Mouse (Mus musculus): ENCODE results near the gene Lrr1. TPM values are rescaled to one million over a fixed set of nuclear protein-coding genes. Genes with fewer than 3 reads are reported as not detected.

Lrr1 gene
- polyA plus RNA-seq, 1 experiment, result 59.9 TPM

DNA sequence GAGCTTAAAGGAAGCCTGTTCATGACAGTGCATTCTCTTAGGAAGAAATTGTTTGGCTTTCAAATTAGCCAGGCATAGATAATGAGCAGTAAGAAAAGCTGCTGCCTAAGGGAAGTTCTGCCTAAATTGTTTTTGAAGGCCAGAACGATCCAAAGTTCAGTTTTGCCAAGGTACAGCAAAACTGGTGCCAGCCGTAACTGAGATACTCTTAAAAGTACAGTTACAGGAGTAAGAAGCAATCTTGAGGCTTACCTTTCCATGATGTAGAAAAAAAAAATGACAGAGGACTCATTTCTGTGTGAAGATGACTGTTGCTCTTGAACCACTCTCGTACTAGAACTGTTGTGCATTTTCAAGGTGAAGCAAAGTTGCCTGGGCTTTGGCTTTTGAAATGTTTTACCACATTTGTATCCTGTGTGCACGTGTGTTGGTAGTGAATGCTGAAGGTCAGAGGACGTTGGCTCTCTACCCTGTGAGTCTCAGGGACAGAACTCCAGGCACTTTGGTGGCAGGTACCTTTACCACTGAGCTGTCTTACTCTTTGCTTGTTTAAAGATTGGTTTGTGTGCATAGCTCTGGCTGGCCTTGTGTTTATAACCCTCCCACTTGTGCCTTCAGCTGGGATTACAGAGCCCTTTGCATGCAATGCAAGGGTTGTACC lies 18.3 kb downstream of the Lrr1 start:
- no peak for TF ChIP-seq GATA1 (IDR thresholded peaks at IDR 0.05; ENCODE audit: low read length)

DNA sequence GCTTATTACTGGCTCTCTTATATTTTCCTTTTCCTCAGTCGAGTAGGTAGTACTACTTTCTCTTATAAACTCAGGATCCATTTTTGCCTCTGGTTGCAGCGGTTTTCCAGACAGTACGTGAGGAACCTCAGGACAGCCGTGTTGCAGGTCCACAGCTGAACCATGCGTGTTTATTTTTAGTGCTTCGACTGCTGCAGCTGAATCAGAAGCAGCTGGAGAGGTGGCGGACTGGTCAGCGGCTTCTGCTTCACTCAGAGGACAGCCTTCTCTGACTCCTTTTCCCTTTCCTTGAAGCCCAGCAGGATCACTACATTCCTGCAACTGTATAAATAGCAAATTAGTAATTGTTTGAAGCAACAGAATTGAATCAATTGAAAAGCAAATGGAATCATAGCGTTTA lies 21.5 kb downstream of the Lrr1 start:
- no peak for TF ChIP-seq GATA1 (IDR thresholded peaks at IDR 0.05; ENCODE audit: low read length)

GRCm38 (mm10) chr12:69190522-69190921 lies 21.9 kb downstream of the Lrr1 start:
- no peak for TF ChIP-seq GATA1 (IDR thresholded peaks at IDR 0.05; ENCODE audit: low read length)

GRCm38 (mm10) chr12:69191396-69191795 lies 22.8 kb downstream of the Lrr1 start:
- TF ChIP-seq GATA1 (IDR thresholded peaks at IDR 0.05; ENCODE audit: low read length), result no peak

DNA sequence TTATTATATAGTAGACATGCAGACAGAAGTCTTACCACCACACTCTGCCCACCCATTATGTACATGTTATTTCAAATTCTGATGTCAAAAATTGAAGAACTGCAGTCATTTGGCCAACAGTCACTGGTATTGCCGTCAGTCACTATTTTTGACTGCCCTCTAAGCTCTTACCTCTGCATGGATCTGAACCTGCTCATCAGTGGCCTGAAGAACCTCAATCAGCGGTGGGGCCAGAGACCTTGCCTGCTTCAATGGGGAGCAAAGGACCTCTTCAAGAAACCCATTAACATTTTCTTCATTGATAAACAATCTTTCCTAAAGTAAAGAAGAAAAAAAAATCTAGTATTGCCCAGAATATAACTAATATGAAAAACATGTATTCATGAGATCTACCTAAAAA lies 24.0 kb downstream of the Lrr1 start:
- no peak for TF ChIP-seq GATA1 (IDR thresholded peaks at IDR 0.05; ENCODE audit: low read length)

DNA sequence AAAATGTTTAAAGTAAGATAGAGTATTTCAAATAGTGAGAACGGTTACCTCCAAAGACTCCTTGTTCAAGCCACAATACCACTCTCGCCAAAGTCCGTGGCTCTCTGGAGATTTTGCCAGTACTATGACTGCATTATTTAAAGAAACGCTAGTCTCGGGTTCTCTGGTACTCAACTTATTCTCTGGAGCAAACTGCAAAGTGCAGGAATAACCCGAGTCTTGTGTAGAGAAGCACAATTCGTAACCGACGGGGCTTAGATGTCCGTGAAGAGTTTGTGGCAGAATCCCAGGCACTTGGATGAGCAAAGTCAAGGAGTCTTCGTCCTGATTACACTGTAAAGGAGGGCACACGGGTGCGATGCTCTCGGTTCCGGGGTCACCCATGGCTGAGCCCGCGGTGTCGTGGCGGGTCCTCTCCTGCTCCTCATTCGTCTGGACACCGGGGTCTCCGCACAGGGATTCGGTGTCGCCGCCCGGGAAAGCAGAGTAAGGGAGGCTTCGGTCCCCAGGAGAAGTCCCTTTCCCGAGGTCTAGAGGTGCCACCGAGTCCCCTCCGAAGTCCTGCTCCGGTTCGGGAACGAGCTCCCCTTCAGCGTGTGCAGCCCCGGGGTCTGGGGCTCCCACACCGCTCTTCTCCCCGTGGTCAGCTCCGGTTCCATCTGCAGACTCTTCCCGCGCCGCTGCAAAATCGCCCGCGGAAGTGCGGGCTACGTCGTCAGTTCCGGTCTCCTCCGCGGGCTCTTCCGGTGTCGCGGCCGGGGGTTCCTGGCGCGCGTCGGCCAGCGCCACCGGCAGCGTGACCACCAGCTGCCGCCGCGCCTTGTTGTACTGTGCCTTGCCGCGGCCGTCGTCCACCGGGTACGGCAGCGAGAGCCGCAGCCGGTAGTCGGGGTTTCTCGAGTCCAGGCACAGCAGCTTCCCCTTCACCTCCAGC lies 28.1 kb downstream of the Lrr1 start, which contains the start of gene Gm49383:
Gm49383 (minus strand) TSS at position 661 of the 934 bp plus-strand sequence.
- TF ChIP-seq GATA1 (IDR thresholded peaks at IDR 0.05; ENCODE audit: low read length), result no peak

DNA sequence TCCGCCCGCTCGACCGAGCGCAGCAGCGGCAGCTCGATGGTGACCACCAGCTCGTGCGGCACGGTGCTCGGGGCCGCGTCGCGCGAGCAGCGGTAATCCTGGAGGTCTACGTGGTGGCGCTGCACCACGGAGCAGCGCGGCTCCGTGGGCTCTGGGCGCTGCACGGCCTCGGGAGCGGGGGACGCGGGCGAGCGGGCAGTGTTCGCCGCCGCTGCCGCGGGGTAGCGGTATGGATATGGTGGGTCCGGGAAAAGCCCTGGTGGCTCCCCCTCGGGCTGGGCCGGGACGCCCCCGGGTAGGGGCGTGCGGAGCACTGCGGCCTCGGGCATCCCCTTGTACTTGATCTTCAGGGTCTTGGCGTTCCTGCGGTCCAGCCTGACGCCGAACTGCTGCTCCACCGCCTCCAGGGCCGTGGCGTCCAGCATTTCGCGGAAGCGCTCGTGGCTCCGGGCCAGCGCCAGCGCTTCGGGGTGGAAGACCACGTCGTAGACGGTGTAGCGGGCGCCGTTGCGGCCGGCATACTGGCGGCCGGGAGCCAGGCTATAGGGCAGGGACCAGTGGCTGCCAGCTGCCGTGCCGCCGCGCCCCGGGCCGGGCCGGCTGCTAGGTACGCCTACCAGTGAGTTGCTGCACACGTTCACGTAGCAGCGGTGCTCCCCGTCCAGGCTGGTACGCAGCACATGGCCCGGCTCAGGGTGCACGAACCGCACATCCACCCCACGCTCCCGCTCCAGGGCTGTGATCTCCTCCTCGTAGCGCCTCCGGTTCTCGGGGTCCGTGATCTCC lies 29.0 kb downstream of the Lrr1 start:
- TF ChIP-seq GATA1 (IDR thresholded peaks at IDR 0.05; ENCODE audit: low read length), result no peak

- no peak for TF ChIP-seq GATA1 (IDR thresholded peaks at IDR 0.05; ENCODE audit: low read length)
These were observed 29.5 kb downstream of the Lrr1 start, which contains the start of gene Dnaaf2 for GRCm38 (mm10) chr12:69198164-69198535. Gene Dnaaf2 (minus strand): TSS chr12:69198429.

DNA sequence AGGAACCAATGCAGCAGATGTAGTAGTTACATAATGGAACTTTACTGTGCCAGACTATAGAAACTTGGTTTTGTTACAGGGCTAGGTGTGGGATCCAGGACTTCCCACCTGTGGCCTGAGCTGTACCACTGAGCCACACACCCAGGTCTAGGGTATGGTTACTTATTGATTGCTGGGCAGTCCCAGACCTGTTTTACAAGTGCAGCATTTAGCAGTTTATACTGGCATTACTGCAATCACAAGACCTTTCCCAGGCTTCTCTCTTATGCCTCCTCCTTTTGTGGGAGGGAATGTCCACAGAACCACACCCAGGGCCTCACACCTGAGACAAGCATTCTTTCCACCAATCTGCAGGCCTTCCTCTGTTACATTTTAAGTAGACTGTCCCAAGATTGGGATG lies 30.4 kb downstream of the Lrr1 start:
- TF ChIP-seq GATA1 (IDR thresholded peaks at IDR 0.05; ENCODE audit: low read length), result no peak

DNA sequence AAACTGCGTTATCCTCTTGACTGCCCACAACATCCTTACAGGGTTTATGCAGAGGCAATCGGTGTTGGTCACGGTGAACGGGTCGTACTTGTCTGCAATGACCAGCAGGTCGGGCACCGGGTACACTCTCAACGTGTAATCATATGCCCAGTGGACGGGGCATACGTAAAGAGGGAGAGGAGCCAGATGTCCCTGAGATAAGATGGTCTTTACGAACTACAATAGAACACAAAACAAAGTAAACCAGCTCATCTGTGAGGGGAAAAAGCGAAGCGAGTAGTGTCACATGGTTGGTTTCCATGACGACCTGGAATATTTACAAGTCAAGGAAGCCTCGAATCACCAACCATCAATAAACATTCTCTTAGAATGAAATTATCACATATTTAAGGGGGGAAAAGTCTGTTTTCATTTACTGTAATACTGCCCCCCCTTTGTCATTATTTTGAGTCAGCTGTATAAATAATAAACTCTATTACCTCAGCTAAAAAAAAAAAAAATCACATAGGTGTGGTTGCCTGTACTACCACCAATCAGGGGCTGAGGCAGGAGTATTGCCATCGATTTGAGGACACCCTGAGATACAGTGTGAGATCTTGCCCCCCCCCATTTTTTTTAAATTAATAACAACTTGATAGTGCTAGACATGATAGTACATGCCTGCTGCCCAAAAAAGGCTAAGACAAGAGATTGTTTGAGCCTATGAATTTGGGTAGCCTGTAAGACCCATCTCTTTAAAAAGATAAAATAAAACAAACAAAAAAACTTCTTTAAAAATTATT lies 35.6 kb downstream of the Lrr1 start, which contains the start of gene Gm49384:
Gm49384 (minus strand) TSS at position 216 of the 782 bp plus-strand sequence.
- TF ChIP-seq GATA1 (IDR thresholded peaks at IDR 0.05; ENCODE audit: low read length), result no peak

GRCm38 (mm10) chr12:69207396-69207795 lies 38.8 kb downstream of the Lrr1 start:
- TF ChIP-seq GATA1 (IDR thresholded peaks at IDR 0.05; ENCODE audit: low read length), result no peak

DNA sequence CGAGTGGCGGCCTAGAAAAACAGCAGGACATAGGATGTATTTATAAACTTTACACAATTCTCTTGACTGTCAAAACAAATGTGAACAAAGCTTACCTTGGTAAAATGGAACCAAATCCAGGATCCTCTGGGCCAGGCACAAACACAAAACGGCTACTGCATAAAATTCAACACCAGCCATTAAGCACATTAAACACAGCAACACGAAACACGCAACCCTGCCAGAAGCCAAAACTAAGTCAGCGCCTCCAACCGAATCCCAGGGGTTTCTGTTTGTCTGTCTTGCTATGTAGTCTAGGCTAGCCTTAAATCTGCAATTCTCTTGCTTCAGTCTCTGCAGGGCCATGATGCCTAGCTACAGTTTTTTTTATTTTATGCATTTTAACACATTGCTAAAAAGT lies 39.3 kb downstream of the Lrr1 start:
- TF ChIP-seq GATA1 (IDR thresholded peaks at IDR 0.05; ENCODE audit: low read length), result no peak

DNA sequence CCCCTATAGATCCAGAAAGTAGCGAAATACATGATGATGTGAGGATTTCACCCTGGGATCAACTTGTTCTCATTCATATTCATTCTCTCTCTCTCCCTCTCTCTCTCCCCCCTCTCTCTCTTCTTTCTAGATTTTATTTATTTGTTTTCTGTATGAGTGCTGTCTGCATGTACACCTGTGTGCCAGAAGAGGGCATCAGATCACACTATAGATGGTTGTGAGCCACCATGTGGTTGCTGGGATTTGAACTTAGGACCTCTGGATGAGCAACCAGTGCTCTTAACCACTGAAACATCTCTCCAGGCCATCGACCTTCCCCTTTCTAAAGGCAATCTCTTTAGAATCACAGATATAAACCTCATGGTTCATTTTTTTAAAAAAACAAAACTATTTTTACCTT lies 39.9 kb downstream of the Lrr1 start:
- TF ChIP-seq GATA1 (IDR thresholded peaks at IDR 0.05; ENCODE audit: low read length), result no peak

DNA sequence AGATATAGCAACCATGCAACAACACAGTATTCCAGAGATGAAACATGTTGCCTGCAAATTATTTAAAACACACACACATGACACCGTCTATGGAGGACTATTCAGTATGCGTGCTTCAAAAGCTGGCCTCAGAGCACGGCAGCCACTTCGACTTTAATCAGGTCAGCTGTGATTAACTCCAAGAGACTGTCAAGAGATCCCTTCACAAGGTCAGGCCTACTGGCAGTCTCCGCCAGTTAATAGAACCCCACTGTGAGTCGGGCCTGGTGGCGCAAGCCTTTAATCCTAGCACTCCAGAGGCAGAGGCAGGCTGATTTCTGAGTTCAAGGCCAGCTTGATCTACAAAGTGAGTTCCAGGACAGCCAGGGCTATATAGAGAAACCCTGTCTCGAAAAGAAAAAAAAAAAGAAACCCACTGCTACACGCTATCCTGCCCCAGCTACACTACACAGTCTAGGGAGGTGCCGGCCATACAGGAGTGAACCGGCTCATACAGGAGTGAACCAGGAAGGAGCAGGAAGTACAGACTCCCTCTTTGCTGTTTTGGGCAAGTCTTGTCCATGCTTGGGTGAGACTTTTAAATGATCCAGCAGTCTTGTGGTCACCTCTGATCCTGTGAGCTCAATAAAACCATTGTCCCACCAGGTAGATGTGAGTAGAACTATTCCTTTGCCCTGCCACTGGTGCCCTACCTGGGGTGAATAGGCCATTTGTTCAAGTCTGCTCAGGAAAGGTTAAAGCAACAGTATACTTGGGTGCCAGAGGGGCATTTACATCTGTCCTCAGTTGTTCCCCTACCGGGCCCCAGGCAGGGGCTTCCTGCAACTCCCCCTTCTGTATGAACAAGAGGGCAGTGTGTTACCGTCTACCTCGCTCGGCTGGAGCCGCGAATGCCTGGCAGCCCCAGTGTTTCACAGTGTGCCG lies 41.7 kb downstream of the Lrr1 start:
- no peak for TF ChIP-seq GATA1 (IDR thresholded peaks at IDR 0.05; ENCODE audit: low read length)
